ENCODE assay signal across 8 mouse cellular contexts in genomic region chr6:126644181-126645043, GRCm38 (mm10). TPM values are rescaled to one million over a fixed set of nuclear protein-coding genes. Genes with fewer than 3 reads are reported as not detected.
DNase-seq lines count a peak whose midpoint lies in the region; ATAC-seq and TF ChIP-seq lines count a peak whose summit lies in the region.

No protein-coding gene starts in this region.

- peak overlapping the region; percentile 95 for H3K4me2 ChIP-seq in hindbrain, embryonic 11.5 days (replicated peaks; ENCODE audit: low read depth, low read length)
- H3K4me2 ChIP-seq in midbrain, embryonic 15.5 days: peak overlapping the region; percentile 97

- no peaks in the 10 kb centered on the region for H3K9me3 ChIP-seq in hindbrain, embryonic 11.5 days (ENCODE audit: control insufficient read depth, low read length)
- H3K9me3 ChIP-seq in midbrain, embryonic 15.5 days: no peaks in the 10 kb centered on the region

- H3K27me3 ChIP-seq in hindbrain, embryonic 11.5 days (ENCODE audit: control insufficient read depth, insufficient read depth, low read length): peaks cover 36% of the 10 kb centered on the region
- peaks cover 37% of the 10 kb centered on the region for H3K27me3 ChIP-seq in midbrain, embryonic 15.5 days (replicated peaks)

- peak; percentile 20 for DNase-seq in adrenal gland, postnatal 14 days
- DNase-seq in adrenal gland, postnatal 4 days (ENCODE audit: low spot score in 2 of 2): no peak
- peak; percentile 30 for DNase-seq in ES-CJ7 (ENCODE audit: low read depth, low spot score)
- peak; percentile 35 for DNase-seq in embryo, embryonic 11.5 days (ENCODE audit: low read depth, low spot score)
- DNase-seq in hindbrain, embryonic 11.5 days (ENCODE audit: low spot score): peak; percentile 65
- DNase-seq in left cerebral cortex, adult 2 months (ENCODE audit: extremely low spot score in 1 of 2, low spot score in 2 of 2): peak; percentile 67 to 68

- peak; percentile 51 for ATAC-seq in hindbrain, embryonic 11.5 days (ENCODE audit: low FRiP score)
- peak; percentile 59 for ATAC-seq in midbrain, embryonic 15.5 days (replicated peaks)
- ATAC-seq in activated CD4-positive, CD25-positive, alpha-beta regulatory T cell, adult 4 months: no peak

- H3K4me3 ChIP-seq in hindbrain, embryonic 11.5 days (ENCODE audit: low read depth, low read length): peak overlapping the region; percentile 50
- peak overlapping the region; percentile 81 for H3K4me3 ChIP-seq in left cerebral cortex, adult 2 months
- H3K4me3 ChIP-seq in midbrain, embryonic 15.5 days: peak overlapping the region; percentile 50

- H3K27ac ChIP-seq in hindbrain, embryonic 11.5 days (ENCODE audit: low read depth, low read length): no peak overlapping the region
- H3K27ac ChIP-seq in left cerebral cortex, adult 2 months: peak overlapping the region; percentile 99
- no peak overlapping the region for H3K27ac ChIP-seq in midbrain, embryonic 15.5 days

- H3K9ac ChIP-seq in hindbrain, embryonic 11.5 days (ENCODE audit: low read depth, low read length): peak overlapping the region; percentile 59
- H3K9ac ChIP-seq in midbrain, embryonic 15.5 days: peak overlapping the region; percentile 50

- intact Hi-C loops in left cerebral cortex, adult 2 months (cut with DNase I): loop anchor here (1.0 to 5.0 kb wide), 4 partner anchors 57 to 1427 kb away; partner anchors contain the start of gene Vamp1

- no peaks in the 10 kb centered on the region for H3K36me3 ChIP-seq in hindbrain, embryonic 11.5 days (ENCODE audit: control insufficient read depth, insufficient read depth, low read length)
- no peaks in the 10 kb centered on the region for H3K36me3 ChIP-seq in midbrain, embryonic 15.5 days (replicated peaks)

- WGBS in hindbrain, embryonic 11.5 days: 0% methylated on average over 58 of the region's 66 CpGs
- under 1% methylated on average over 63 of the region's 66 CpGs for WGBS in midbrain, embryonic 15.5 days

- peaks cover 8% of the 10 kb centered on the region for H3K4me1 ChIP-seq in hindbrain, embryonic 11.5 days (replicated peaks; ENCODE audit: control insufficient read depth, insufficient read depth, low read length)
- H3K4me1 ChIP-seq in midbrain, embryonic 15.5 days: peaks cover 29% of the 10 kb centered on the region

- no peak for TF ChIP-seq CTCF in left cerebral cortex, adult 2 months (IDR thresholded peaks at IDR 0.05)

RNA-seq across cellular contexts. Expression of gene Kcna1, which starts 1.8 kb away (rescaled TPM):
- 2.8 and 3.6 TPM in 2 replicates for total RNA-seq in adrenal gland, postnatal 14 days (2021)
- total RNA-seq in adrenal gland, postnatal 4 days (2021): 1 to 10 TPM; 2.8 to 3.5 TPM
- polyA plus RNA-seq in hindbrain, embryonic 11.5 days (2014; fragmentation: Nextera tagmentation; extraction: Ambion mirVana): 0.40 and 0.64 TPM in 2 replicates
- total RNA-seq in left cerebral cortex, adult 2 months (2021): 100 to 1,000 TPM; 120 to 122 TPM
- 1.5 and 1.6 TPM in 2 replicates for polyA plus RNA-seq in midbrain, embryonic 15.5 days (2015; fragmentation: Nextera tagmentation; extraction: Ambion mirVana)
- polyA plus RNA-seq in activated CD4-positive, CD25-positive, alpha-beta regulatory T cell, adult 4 months (2017; shearing (Covaris generic)): under 1 TPM in 1 of 2 experiments, not detected in 1; 0.13 TPM

Comparison
In these comparisons a context has a peak if more than half of its experiments do, and no peak if none do; other contexts are left out.
1. DNase-seq: peak in adrenal gland, postnatal 14 days (single experiment), ES-CJ7 (single experiment), embryo, embryonic 11.5 days (single experiment), hindbrain, embryonic 11.5 days (single experiment) and left cerebral cortex, adult 2 months (2 of 2); none in adrenal gland, postnatal 4 days (0 of 2).
2. RNA of gene Kcna1, which starts 1.8 kb away (total RNA-seq): 120 to 122 TPM in left cerebral cortex, adult 2 months; 2.8 to 3.5 TPM in adrenal gland, postnatal 4 days and 2.8 to 3.6 TPM in adrenal gland, postnatal 14 days; every median in the first group is over 10 times any median in the second.
3. Peak in every context shown above with its lines, with median percentiles within 50 percentile points of each other: H3K4me3 ChIP-seq.